Mouse (Mus musculus): ENCODE measurements at regions not wholly inside any gene's neighbourhood (a gene's known extent, or its start where the extent isn't known, plus 50 kb on each side); places are given as distances from the start of the nearest gene placed in this dataset.

GRCm38 (mm10) chr13:16769848-16770422 lies 758.3 kb downstream of the Inhba start:
- TF ChIP-seq POLR2A (IDR thresholded peaks at IDR 0.05; ENCODE audit: extremely low read depth, insufficient read depth, low read length), result no peak
- no peak for TF ChIP-seq CTCF (IDR thresholded peaks at IDR 0.05; ENCODE audit: extremely low read depth, insufficient read depth, low read length)
